Mouse (Mus musculus) left cerebral cortex, postnatal 10 days (tissue): ENCODE measurements around the gene Hus1. TPM values are rescaled to one million over a fixed set of nuclear protein-coding genes. Genes with fewer than 3 reads are reported as not detected.

Experiments
- DNase-seq, 2 experiments: peaks; one replicate each; pipeline ENCODE4 v3.0.0; 2021 to 2022; ENCODE audit warnings: low spot score in 2 of 2, mixed read lengths in 1 of 2; ENCODE audit errors: extremely low spot score in 1 of 2
- intact Hi-C: fragments of 180-260 bp; cut with DNase I; formaldehyde crosslinking; loops from one replicate; pipeline ENCODE4 v1.15.1; 2025
- total RNA-seq, 2 experiments: library from RNA; stranded (reverse); gene quantifications; 2 replicates each; pipeline ENCODE4 v1.2.3; 2021

Hus1 gene
- total RNA-seq, 2 experiments from 2014 or later: 8.9 to 13.5 TPM

DNA sequence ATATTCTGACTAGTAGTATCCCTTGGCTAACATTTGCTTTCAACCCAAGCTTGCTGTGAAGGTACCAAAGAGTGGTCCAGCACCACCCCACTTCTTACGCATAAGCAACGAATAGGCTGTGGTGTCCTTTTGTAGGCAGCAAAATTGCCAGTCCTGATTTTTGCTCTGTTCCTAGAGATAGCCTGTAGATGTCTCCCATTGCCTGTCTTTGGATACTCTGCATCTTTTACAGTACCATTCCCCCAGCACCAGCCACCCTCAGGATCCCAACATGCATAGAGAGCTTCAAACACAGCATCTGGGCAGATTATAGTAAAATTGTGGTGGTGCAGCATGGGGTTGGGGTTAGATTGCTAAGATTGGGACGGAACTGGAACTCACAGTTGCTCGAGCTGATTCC is 22.9 kb downstream of the Hus1 start:
- peak in 1 of 2 experiments; percentile 9 for DNase-seq

DNA sequence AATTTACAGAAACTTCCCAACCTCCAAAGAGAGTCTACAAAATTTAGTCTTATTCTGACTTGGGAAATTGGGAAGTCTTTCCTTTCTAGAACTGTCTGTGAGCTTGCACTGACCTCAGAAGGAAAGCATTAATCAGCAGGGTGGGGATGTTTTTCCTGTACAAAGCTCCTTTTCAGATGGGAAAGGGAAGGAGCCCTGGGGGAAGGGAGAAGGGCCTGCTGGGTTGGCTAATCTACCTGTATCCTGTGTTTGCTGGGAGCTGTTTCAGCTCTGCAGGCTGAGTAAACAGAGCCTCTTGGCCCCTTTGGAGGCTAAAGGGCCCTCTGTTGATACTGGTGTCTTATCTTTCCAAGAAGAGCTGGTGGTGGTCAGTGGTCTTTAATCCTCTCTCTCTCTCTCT is 24.9 kb downstream of the Hus1 start:
- intact Hi-C loops: no loop called here
- DNase-seq: no peak

More for the DNA sequence above, 22.9 kb downstream of the Hus1 start:
- intact Hi-C loops: no loop called here

DNA sequence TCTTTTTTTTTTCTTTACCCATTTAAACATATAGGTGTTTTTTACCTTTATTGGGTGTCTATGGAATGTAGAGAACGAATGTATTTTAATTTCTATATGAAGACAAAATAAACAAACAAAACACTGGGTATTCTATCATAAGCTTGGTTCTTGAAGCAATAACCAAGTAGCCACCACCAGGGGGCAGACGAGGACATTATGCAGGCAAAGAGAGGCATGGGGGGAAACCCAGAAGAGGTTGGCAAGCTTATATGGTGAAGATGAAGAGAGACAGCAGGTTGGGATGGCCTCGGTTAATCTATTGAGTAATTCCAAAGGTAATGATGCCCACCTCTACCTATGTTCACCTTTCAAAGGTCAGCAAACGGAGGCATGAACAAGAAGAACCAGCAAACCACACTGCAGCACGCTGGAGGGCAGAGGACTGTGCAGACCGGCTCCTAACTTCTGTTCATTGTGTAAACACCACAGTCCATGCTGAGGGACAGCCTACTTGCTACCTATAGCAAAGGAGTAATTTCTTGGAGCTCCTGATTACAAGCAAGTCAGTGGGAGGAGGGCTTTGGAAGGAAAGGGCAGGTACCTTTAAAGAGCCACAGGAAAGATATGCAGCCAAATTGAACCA is 27.6 kb downstream of the Hus1 start:
- intact Hi-C loops: loop anchor here (2.0 kb wide), 1 partner anchor 153 kb away; no protein-coding TSS in a partner anchor
- DNase-seq: peak; percentile 20 to 76

- intact Hi-C loops: no loop called here
- no peak for DNase-seq
Observed at GRCm38 (mm10) chr11:8978154-8978553, 32.8 kb downstream of the Hus1 start.

GRCm38 (mm10) chr11:8973166-8973565 is 37.8 kb downstream of the Hus1 start, which contains the start of gene Pkd1l1:
Gene Pkd1l1 (minus strand): TSS chr11:8973266.
- no peak for DNase-seq
- intact Hi-C loops: no loop called here

DNA sequence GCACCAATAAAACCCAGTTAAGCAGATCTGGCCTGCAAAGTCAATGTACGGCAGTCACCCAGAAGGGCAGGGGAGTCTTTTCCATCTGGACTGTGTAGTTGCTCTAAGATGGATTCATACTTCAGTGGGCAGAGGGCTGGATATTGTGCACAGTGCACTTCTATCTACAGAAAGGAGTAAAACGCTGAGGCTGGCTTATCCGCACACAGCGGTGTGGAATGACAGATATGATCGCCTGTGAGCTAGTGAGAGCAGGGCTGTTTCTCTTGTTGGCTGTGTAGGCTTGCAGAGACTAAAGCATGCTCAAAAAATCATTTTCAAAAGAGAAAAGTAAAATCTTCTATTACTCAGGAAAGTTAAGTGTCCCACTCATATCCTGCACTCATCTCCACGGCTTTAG is 38.9 kb downstream of the Hus1 start:
- no peak for DNase-seq
- intact Hi-C loops: no loop called here

DNA sequence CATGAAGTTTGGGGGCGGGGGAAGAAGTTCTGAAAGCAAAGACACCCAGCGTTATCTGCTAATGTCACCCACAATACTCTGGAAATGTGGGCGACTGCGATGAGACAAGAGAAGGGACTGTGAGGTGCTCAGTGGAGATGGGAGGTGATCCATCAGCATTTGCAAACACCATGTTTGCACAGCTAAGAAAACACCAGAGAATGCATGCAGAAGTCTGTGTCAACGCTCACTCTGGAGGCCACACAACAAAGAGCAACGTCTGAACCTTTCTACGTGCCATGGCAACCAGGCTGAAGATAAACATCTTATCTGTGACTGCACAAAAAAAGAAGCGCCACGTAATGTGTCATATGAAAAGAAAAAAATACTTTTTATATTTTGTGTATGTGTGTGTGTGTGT is 40.5 kb downstream of the Hus1 start:
- DNase-seq: no peak
- intact Hi-C loops: no loop called here

DNA sequence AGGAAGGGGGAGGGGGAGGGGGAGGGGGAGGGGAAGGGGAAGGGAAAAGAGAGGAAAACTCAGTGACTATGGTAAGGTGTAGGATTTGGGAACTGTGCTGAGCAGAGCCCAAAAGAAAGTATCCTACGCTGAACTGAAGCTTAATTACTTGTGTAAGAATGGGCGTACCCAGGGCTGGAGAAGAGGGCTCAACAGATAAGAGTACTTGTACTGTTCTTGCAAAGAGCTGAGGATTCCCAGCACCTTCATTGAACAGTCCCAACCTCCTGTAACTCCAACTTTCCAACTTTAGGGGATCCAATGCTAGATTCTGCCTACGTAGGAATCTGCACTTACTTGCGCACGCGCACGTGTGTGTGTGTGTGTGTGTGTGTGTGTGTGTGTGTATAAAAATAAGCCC is 42.9 kb downstream of the Hus1 start:
- intact Hi-C loops: no loop called here
- no peak for DNase-seq

DNA sequence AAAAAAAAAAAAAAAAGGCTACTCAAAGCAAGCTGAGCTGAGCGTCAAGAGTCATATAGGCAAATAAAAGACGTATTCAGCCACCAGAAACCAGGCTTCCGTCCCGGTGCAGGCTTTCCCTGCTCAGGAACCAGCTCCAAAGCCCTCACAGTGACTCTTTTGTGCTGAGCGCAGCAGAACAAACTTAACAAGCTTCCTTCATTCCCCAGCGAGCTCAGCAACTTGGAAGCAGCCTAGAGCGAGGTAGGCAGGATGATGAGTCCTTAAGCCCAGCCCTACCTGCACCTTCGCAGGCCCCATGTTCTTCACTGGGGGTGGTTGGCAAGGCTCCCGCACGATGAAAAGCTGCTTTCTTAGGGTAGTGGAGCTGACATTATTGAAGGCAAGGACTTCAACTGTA is 52.4 kb downstream of the Hus1 start:
- intact Hi-C loops: loop anchor here (5.0 kb wide), 2 partner anchors 421 to 531 kb away; no protein-coding TSS in a partner anchor
- peak; percentile 39 to 44 for DNase-seq

- intact Hi-C loops: loop anchor here (5.0 kb wide), 2 partner anchors 421 to 531 kb away; no protein-coding TSS in a partner anchor
Observed at GRCm38 (mm10) chr11:8958108-8958507, 52.9 kb downstream of the Hus1 start.

GRCm38 (mm10) chr11:8957023-8957422 is 54.0 kb downstream of the Hus1 start:
- no peak for DNase-seq
- intact Hi-C loops: loop anchor here (5.0 kb wide), 2 partner anchors 420 to 530 kb away; no protein-coding TSS in a partner anchor

More at GRCm38 (mm10) chr11:8958108-8958507, 52.9 kb downstream of the Hus1 start:
- no peak for DNase-seq

- peak in 1 of 2 experiments; percentile 51 for DNase-seq
- intact Hi-C loops: loop anchor here (5.0 kb wide), 2 partner anchors 418 to 528 kb away; no protein-coding TSS in a partner anchor
Observed at GRCm38 (mm10) chr11:8955678-8956077, 55.3 kb downstream of the Hus1 start.

- DNase-seq: peak in 1 of 2 experiments; percentile 15
- intact Hi-C loops: no loop called here
Observed at GRCm38 (mm10) chr11:8949765-8950430, 61.1 kb downstream of the Hus1 start.

DNA sequence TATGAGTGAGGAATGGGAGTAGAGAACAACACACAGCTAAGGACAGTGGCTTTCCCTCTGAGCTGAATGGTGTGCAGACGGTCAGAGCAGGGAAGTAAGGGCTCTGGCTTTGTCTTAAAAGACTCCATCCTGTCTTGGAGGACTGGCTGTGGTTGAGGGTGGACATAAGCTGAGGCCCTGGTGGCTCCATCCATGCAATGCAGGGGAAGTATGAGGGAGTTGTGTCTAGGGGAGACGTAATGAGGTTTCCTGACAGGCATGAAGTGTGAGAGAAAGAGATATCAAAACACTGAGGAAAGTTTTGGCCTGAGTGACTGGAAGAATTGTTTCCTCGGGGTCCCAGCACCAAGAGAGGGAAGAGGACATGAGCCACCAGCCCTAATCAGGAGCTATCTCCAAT is 62.1 kb downstream of the Hus1 start:
- intact Hi-C loops: no loop called here

DNA sequence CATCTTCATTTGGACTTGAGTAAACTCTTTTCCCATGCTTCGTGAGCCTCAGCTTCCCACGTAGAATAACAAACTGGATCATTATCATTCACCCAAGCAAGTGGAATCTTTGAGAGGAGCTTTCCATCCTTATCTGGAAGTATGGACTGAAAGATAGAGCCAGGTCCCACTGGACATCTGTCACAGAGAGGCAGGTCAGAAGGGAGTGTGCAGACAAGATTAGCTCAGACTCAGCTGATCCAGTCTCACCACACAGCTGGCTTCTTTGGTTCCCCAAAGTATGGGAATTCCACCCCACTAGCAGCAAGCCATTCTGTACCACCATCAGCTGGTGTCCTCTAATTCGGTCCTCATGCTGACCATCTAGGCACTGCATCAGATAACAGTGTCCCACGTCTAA is 66.9 kb downstream of the Hus1 start:
- no peak for DNase-seq
- intact Hi-C loops: no loop called here

More for the DNA sequence above, 62.1 kb downstream of the Hus1 start:
- DNase-seq: no peak

Other genes with a start within 250 kb of the Hus1 start
- gene Pkd1l1, start 37.9 kb downstream of the Hus1 start, total RNA-seq: not detected
- gene Gm11992, start 37.4 kb upstream of the Hus1 start, total RNA-seq: under 1 TPM; 0.61 to 0.73 TPM
- under 1 TPM; 0.30 TPM for gene Sun3, start 37.8 kb upstream of the Hus1 start, total RNA-seq
- 1 to 10 TPM; 1.2 to 1.4 TPM for gene Upp1, start 106.9 kb upstream of the Hus1 start, total RNA-seq
- under 1 TPM; 0.09 to 0.12 TPM for gene Abca13, start 180.8 kb upstream of the Hus1 start, total RNA-seq